Mouse (Mus musculus): ENCODE measurements around the gene Tmem121.

DNA sequence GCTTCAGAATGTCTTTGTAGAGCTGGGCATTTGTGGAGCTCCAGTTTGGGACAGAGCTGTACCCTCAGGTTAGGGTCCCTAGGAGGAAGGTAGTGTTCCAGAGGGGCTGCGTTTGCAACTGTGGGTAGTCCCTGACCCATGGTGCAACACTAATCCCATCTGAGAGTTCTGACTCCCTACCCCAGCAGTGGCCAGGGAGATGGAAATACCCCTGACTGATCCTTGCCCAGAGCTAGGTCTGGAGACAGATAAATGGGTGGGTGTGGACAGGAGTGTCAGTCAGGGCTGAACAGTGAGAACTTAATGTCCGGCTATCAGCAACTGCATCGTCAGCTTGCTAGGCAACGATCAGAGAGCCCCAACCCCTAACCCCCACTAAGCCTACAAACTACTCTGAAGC lies 35.1 kb upstream of the Tmem121 start:
- TF ChIP-seq CTCF (IDR thresholded peaks at IDR 0.05; ENCODE audit: insufficient read depth, low read depth, low read length) (no peak), POLR2A (IDR thresholded peaks at IDR 0.05; ENCODE audit: insufficient read depth, low read depth, low read length) (no peak)
